Mouse (Mus musculus) limb, embryonic 12.5 days (tissue): ENCODE data around the gene Slc46a1. TPM values are rescaled to one million over a fixed set of nuclear protein-coding genes. Genes with fewer than 3 reads are reported as not detected.
A peak's percentile ranks its signal among the peaks of the same experiment; 100 is the strongest.

Source experiments
- ATAC-seq: fragments of 200-750 bp; cut with Nextera tagmentation; 2 replicates; pipeline ENCODE4 v1.8.0; 2017; ENCODE audit warnings: low read depth, moderate TSS enrichment; ENCODE audit not compliant: insufficient number of reproducible peaks, insufficient read depth, low FRiP score, low TSS enrichment
- H3K27ac ChIP-seq: fragments of 300-500 bp; sonication (generic); 2 replicates; pipeline ENCODE4 v1.5.1; 2016; ENCODE audit warnings: mild to moderate bottlenecking, moderate library complexity
- H3K27me3 ChIP-seq: fragments of 300-500 bp; sonication (generic); 2 replicates; pipeline ENCODE4 v1.6.1; 2016; ENCODE audit warnings: mild to moderate bottlenecking, moderate library complexity
- H3K36me3 ChIP-seq: fragments of 300-500 bp; sonication (generic); 2 replicates; pipeline ENCODE4 v1.6.1; 2016; ENCODE audit warnings: mild to moderate bottlenecking, moderate library complexity
- H3K4me1 ChIP-seq: fragments of 300-500 bp; sonication (generic); replicated peaks from 2 replicates; pipeline ENCODE4 v1.6.1; 2016
- H3K4me2 ChIP-seq: fragments of 300-500 bp; sonication (generic); 2 replicates; pipeline ENCODE4 v1.6.1; 2016; ENCODE audit warnings: mild to moderate bottlenecking, moderate library complexity
- H3K4me3 ChIP-seq: fragments of 300-500 bp; sonication (generic); replicated peaks from 2 replicates; pipeline ENCODE4 v1.5.1; 2016; ENCODE audit warnings: mild to moderate bottlenecking
- H3K9ac ChIP-seq: fragments of 300-500 bp; sonication (generic); replicated peaks from 2 replicates; pipeline ENCODE4 v1.6.1; 2016; ENCODE audit warnings: mild to moderate bottlenecking, moderate library complexity
- H3K9me3 ChIP-seq: fragments of 300-500 bp; sonication (generic); 2 replicates; pipeline ENCODE4 v1.6.1; 2016; ENCODE audit warnings: mild to moderate bottlenecking, moderate library complexity
- WGBS: fragments of 180-500 bp; shearing (Covaris S2); methylation state at CpG from one replicate; pipeline ENCODE4 v1.1.7; 2016; 5-methylcytosine and 5-hydroxymethylcytosine counted together
- polyA plus RNA-seq: library from polyadenylated mRNA; unstranded; fragments of >200 nt; fragmentation: Nextera tagmentation; extraction: Ambion mirVana; gene quantifications from 2 replicates; pipeline ENCODE4 v1.2.1, GENCODE M21; 2016

Gene Slc46a1
- polyA plus RNA-seq, 1 experiment from 2014 or later = 15.0 TPM

GRCm38 (mm10) chr11:78488168-78488567, 22.7 kb downstream of the Slc46a1 start:
- 5% methylated on average over 8 of the region's 8 CpGs for WGBS
- peaks cover 90% of the 10 kb centered on the region for H3K27me3 ChIP-seq

GRCm38 (mm10) chr11:78490781-78491241, 25.3 kb downstream of the Slc46a1 start:
- Histone ChIP-seq H3K27ac (no peak overlapping the region), H3K9ac (no peak overlapping the region), H3K27me3 (peaks cover 88% of the 10 kb centered on the region), H3K4me1 (peaks cover 10% of the 10 kb centered on the region), H3K4me3 (peak overlapping the region; percentile 29), H3K36me3 (no peaks in the 10 kb centered on the region), H3K4me2 (peak overlapping the region; percentile 50), H3K9me3 (no peaks in the 10 kb centered on the region)
- 10% methylated on average over 48 of the region's 48 CpGs for WGBS
- ATAC-seq = no peak

More at GRCm38 (mm10) chr11:78488168-78488567, 22.7 kb downstream of the Slc46a1 start:
- H3K4me3 ChIP-seq = no peak overlapping the region
- H3K9ac ChIP-seq = no peak overlapping the region
- no peak overlapping the region for H3K27ac ChIP-seq
- H3K4me2 ChIP-seq = no peak overlapping the region
- no peaks in the 10 kb centered on the region for H3K9me3 ChIP-seq
- no peaks in the 10 kb centered on the region for H3K36me3 ChIP-seq
- H3K4me1 ChIP-seq = peaks cover 10% of the 10 kb centered on the region
- no peak for ATAC-seq

GRCm38 (mm10) chr11:78495904-78496303, 30.4 kb downstream of the Slc46a1 start:
- no peaks in the 10 kb centered on the region for H3K9me3 ChIP-seq
- H3K36me3 ChIP-seq = no peaks in the 10 kb centered on the region
- peaks cover 15% of the 10 kb centered on the region for H3K4me1 ChIP-seq
- no peak overlapping the region for H3K27ac ChIP-seq
- no peak overlapping the region for H3K4me2 ChIP-seq
- no peak for ATAC-seq
- 4% methylated on average over 6 of the region's 6 CpGs for WGBS
- H3K4me3 ChIP-seq = no peak overlapping the region
- H3K9ac ChIP-seq = no peak overlapping the region
- H3K27me3 ChIP-seq = peaks cover 77% of the 10 kb centered on the region

DNA sequence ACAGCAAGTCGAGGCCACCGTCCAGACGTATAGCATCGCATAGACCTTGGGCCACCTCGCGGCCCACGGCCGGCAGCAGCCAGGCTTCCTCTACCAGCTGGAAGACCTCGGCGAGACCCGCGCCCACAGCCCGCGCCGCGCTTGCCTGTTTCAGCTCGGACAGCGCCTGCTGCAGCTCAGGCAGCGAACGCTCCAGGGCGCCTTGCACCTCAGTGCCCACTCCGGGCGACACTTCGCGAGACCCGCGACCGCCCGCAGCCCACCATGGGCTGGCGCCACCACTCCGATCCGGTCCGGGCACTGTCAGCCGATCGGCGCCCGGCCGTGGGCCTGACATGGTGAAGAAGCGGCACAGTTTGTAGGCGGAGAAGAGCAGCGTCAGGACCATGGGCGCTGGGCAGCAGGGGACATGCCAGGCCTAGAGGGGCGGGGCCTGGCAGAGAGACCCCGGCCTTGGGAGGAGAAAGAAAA, 31.6 kb downstream of the Slc46a1 start:
- Histone ChIP-seq H3K27ac (no peak overlapping the region), H3K9ac (peak overlapping the region; percentile 57), H3K4me2 (peak overlapping the region; percentile 99), H3K4me3 (peak overlapping the region; percentile 57), H3K36me3 (no peaks in the 10 kb centered on the region), H3K9me3 (no peaks in the 10 kb centered on the region), H3K4me1 (peaks cover 13% of the 10 kb centered on the region), H3K27me3 (peaks cover 74% of the 10 kb centered on the region)
- ATAC-seq = peak; percentile 68
- under 1% methylated on average over 44 of the region's 44 CpGs for WGBS

DNA sequence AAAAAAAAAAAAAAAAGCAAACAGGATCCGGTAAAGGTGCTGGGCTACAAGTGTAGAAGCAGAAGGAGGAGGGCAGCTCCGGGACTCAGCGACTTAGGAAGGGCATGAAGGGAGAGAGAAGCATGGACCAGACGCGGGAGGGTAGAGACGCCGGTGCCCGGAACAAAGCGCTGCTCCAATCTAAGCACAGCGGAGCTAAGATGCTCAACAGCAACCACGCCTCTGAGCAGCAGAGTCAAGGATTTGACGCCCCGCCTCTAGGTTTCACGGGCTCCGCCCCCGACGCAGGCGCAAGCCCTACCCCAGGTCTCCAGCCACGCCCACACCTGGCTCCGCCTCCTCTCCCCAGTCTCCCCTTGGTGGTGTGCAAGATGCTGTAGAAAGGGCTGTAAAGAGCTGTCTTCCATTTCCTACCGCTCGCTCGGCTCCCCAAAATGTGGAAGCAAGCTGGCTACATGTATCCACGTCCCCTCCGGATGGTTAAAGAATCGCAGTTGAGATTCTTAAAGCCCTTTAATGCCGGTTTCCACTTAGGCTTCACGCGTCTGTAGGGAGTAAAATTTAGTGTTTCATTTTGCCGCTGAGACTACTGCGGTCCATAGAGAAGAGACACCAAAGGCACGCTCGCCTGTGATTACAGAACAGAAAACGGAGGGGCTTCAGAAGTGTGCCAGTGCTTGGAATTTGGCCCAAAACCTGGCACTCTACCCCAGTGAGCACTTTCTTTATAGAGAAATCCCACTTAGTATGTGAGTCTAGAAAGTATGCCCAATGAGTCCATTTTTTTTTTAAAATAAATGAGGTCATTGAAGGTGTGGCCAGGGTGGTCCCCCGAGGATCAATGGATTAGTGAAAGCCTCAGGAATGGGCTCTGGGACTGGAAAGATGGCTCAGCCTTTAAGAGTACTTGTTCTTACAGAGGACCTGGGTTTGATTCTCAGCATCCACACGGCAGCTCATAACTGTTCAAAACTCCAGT, 32.3 kb downstream of the Slc46a1 start, which contains the start of gene Sarm1:
Gene Sarm1 (minus strand): TSS at position 211 of the 979 bp plus-strand sequence.
- H3K4me2 ChIP-seq = peak within 1 kb of the TSS; percentile 99
- no peaks in the 10 kb centered on the region for H3K9me3 ChIP-seq
- H3K27me3 ChIP-seq = peaks cover 72% of the 10 kb centered on the region
- H3K4me1 ChIP-seq = peaks cover 13% of the 10 kb centered on the region
- peak within 1 kb of the TSS; percentile 57 for H3K4me3 ChIP-seq
- H3K27ac ChIP-seq = peak within 1 kb of the TSS; percentile 5; the same call in 1 of the 2 replicates
- H3K9ac ChIP-seq = peak within 1 kb of the TSS; percentile 57
- WGBS = 3% methylated on average over 36 of the region's 36 CpGs
- peak; percentile 93 for ATAC-seq
- no peaks in the 10 kb centered on the region for H3K36me3 ChIP-seq

- ATAC-seq = no peak
- 62% methylated on average over 7 of the region's 7 CpGs for WGBS
- Histone ChIP-seq H3K4me1 (peaks cover 13% of the 10 kb centered on the region), H3K27me3 (peaks cover 68% of the 10 kb centered on the region), H3K4me3 (peak within 1 kb of the TSS; percentile 57), H3K4me2 (peak within 1 kb of the TSS; percentile 99), H3K9ac (no peak within 1 kb of the TSS), H3K9me3 (no peaks in the 10 kb centered on the region), H3K36me3 (no peaks in the 10 kb centered on the region), H3K27ac (peak within 1 kb of the TSS; percentile 5; the same call in 1 of the 2 replicates)
Observed at GRCm38 (mm10) chr11:78499004-78499403, 33.5 kb downstream of the Slc46a1 start, which contains the start of gene Vtn. Gene Vtn, plus strand, starts transcription at chr11:78499091.

GRCm38 (mm10) chr11:78499543-78499942, 34.0 kb downstream of the Slc46a1 start:
- Histone ChIP-seq H3K4me1 (peaks cover 13% of the 10 kb centered on the region), H3K9me3 (no peaks in the 10 kb centered on the region), H3K9ac (no peak overlapping the region), H3K4me3 (no peak overlapping the region), H3K27me3 (peaks cover 62% of the 10 kb centered on the region), H3K36me3 (no peaks in the 10 kb centered on the region), H3K4me2 (no peak overlapping the region), H3K27ac (no peak overlapping the region)
- 51% methylated on average over 16 of the region's 16 CpGs for WGBS
- ATAC-seq = no peak

DNA sequence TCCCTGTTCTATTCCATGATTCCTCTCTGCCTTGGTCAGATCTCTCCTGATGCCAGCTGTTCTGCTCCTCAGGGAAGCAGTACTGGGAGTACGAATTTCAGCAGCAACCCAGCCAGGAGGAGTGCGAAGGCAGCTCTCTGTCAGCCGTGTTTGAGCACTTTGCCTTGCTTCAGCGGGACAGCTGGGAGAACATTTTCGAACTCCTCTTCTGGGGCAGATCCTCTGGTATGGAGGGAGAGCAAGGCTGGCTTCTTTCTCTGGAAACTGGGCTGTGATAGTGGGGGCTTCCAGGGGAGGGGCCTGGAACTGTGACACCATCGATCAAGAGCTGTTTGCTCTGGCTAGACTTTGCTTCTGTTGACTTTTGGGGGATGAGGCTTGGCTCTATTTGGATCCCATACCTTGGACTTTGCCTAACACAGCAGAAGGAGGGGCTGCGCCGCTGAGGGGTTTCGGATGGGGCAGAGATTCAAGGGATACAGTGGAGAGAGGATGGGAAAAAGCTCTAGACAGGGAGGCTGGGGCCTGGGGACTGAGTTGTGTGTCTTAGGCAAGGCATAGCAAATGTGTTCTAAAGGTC, 35.2 kb downstream of the Slc46a1 start:
- H3K4me1 ChIP-seq = peaks cover 13% of the 10 kb centered on the region
- H3K4me3 ChIP-seq = no peak overlapping the region
- no peak for ATAC-seq
- H3K27ac ChIP-seq = no peak overlapping the region
- no peak overlapping the region for H3K4me2 ChIP-seq
- peaks cover 52% of the 10 kb centered on the region for H3K27me3 ChIP-seq
- H3K9ac ChIP-seq = no peak overlapping the region
- WGBS = 80% methylated on average over 9 of the region's 9 CpGs
- H3K36me3 ChIP-seq = 0 out of 2 replicates have a peak, but pooled peaks cover 3% of the 10 kb centered on the region
- no peaks in the 10 kb centered on the region for H3K9me3 ChIP-seq

- no peak overlapping the region for H3K4me3 ChIP-seq
- 77% methylated on average over 20 of the region's 20 CpGs for WGBS
- ATAC-seq = no peak
Observed at GRCm38 (mm10) chr11:78501529-78501928, 36.0 kb downstream of the Slc46a1 start.

DNA sequence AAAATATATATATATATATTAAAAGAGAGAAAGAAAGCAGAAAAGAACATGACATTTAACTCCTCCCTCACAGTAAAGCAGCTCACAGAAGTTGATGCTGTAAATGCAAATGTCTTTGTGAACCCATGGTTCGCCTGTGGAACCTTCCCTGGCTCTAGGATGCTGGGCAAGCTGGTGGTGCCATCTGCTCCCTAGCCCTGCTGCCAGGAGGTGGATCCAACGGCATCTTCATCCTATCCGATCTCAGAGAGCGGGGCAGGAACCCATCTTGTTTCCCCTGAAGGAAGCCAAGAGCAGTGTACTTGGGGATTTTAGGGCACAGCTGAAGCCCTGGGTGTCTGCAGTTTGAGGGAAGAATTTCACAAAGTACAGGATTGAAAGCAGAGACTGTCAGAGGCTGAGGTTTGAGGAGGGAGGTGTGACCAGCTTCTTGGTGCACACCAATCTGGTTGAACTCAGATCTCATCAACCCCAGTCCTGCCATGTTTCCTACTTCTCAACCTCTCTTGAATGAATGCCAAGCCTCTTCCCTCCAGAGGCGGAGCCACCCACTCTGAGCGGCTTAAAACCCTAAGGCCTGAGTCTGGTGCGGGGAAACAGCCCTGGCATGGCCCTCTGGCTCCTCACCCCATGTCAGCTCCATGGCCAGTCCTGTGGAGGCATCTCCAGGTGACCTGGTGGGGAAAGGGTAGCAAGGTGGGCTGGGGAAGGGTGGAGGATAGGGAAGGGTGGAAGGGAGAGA, 37.6 kb downstream of the Slc46a1 start, which contains the start of gene Sebox:
Gene Sebox (plus strand): TSS at position 539 of the 742 bp plus-strand sequence.
- no peak within 1 kb of the TSS for H3K4me3 ChIP-seq
- H3K27me3 ChIP-seq = peaks cover 36% of the 10 kb centered on the region
- H3K9me3 ChIP-seq = no peaks in the 10 kb centered on the region
- WGBS = 74% methylated on average over 7 of the region's 7 CpGs
- H3K36me3 ChIP-seq = peaks cover 25% of the 10 kb centered on the region
- peaks cover 3% of the 10 kb centered on the region; the same call in 1 of the 2 replicates for H3K4me1 ChIP-seq
- H3K9ac ChIP-seq = no peak within 1 kb of the TSS
- no peak within 1 kb of the TSS for H3K27ac ChIP-seq
- no peak within 1 kb of the TSS for H3K4me2 ChIP-seq
- ATAC-seq = no peak

More at GRCm38 (mm10) chr11:78501529-78501928, 36.0 kb downstream of the Slc46a1 start:
- peaks cover 10% of the 10 kb centered on the region for H3K36me3 ChIP-seq
- H3K9ac ChIP-seq = no peak overlapping the region
- H3K9me3 ChIP-seq = no peaks in the 10 kb centered on the region
- H3K27ac ChIP-seq = no peak overlapping the region
- peaks cover 44% of the 10 kb centered on the region for H3K27me3 ChIP-seq
- H3K4me1 ChIP-seq = peaks cover 12% of the 10 kb centered on the region
- no peak overlapping the region for H3K4me2 ChIP-seq
